Mouse (Mus musculus): Measurements from ENCODE around the gene Sec22c. TPM values are rescaled to one million over a fixed set of nuclear protein-coding genes. Genes with fewer than 3 reads are reported as not detected.

Sec22c gene
- polyA plus RNA-seq, 1 experiment from 2014 or later, result 10.1 TPM

- no peak for ATAC-seq (ENCODE audit: insufficient number of reproducible peaks, insufficient read depth, low FRiP score, low read depth)
These were observed 23.1 kb downstream of the Sec22c start for GRCm38 (mm10) chr9:121682037-121682680.

DNA sequence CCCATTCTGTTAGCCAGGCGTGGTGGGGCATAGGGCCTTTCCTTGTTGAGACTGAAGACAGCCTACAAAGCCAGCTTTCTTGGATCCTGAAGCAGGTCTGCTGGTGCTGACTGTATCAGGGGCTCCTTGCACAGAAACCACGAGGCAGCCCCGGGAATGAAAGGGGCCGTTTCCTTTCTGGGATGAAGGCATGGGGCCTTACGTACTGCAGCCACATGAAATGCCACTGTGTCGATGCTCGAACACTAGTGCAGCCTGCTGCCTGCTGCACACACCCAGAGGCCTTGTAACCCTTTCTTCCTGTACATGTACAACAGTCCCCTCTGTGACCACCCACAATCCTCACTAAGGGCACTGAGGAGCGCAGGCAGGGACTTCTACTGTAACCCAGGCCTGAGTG lies 24.1 kb downstream of the Sec22c start:
- Histone ChIP-seq H3K4me3 (ENCODE audit: low read depth, low read length) (no peak overlapping the region), H3K4me2 (replicated peaks; ENCODE audit: low read depth, low read length) (no peak overlapping the region), H3K4me1 (ENCODE audit: control insufficient read depth, insufficient read depth, low read length) (0 out of 2 replicates have a peak, but pooled peaks cover 6% of the 10 kb centered on the region), H3K9me3 (ENCODE audit: control insufficient read depth, low read depth, low read length) (no peaks in the 10 kb centered on the region), H3K27me3 (ENCODE audit: control insufficient read depth, insufficient read depth, low read length) (no peaks in the 10 kb centered on the region), H3K36me3 (ENCODE audit: control insufficient read depth, insufficient read depth, low read length) (peaks cover 7% of the 10 kb centered on the region), H3K9ac (replicated peaks; ENCODE audit: low read depth, low read length) (no peak overlapping the region), H3K27ac (ENCODE audit: low read length) (no peak overlapping the region)
- 74% methylated on average over 8 of the region's 8 CpGs for WGBS
- ATAC-seq (ENCODE audit: insufficient number of reproducible peaks, insufficient read depth, low FRiP score, low read depth), result no peak

More at GRCm38 (mm10) chr9:121682037-121682680, 23.1 kb downstream of the Sec22c start:
- H3K36me3 ChIP-seq (ENCODE audit: control insufficient read depth, insufficient read depth, low read length), result peaks cover 7% of the 10 kb centered on the region
- H3K9me3 ChIP-seq (ENCODE audit: control insufficient read depth, low read depth, low read length), result no peaks in the 10 kb centered on the region
- no peak overlapping the region for H3K4me2 ChIP-seq (replicated peaks; ENCODE audit: low read depth, low read length)
- no peaks in the 10 kb centered on the region for H3K27me3 ChIP-seq (ENCODE audit: control insufficient read depth, insufficient read depth, low read length)
- 76% methylated on average over 18 of the region's 18 CpGs for WGBS
- H3K4me3 ChIP-seq (ENCODE audit: low read depth, low read length), result no peak overlapping the region
- H3K9ac ChIP-seq (replicated peaks; ENCODE audit: low read depth, low read length), result no peak overlapping the region
- H3K4me1 ChIP-seq (ENCODE audit: control insufficient read depth, insufficient read depth, low read length), result 0 out of 2 replicates have a peak, but pooled peaks cover 6% of the 10 kb centered on the region
- H3K27ac ChIP-seq (ENCODE audit: low read length), result no peak overlapping the region

GRCm38 (mm10) chr9:121679549-121679948 lies 25.7 kb downstream of the Sec22c start:
- Histone ChIP-seq H3K27ac (ENCODE audit: low read length) (no peak overlapping the region), H3K9ac (replicated peaks; ENCODE audit: low read depth, low read length) (no peak overlapping the region), H3K27me3 (ENCODE audit: control insufficient read depth, insufficient read depth, low read length) (no peaks in the 10 kb centered on the region), H3K9me3 (ENCODE audit: control insufficient read depth, low read depth, low read length) (no peaks in the 10 kb centered on the region), H3K4me3 (ENCODE audit: low read depth, low read length) (no peak overlapping the region), H3K36me3 (ENCODE audit: control insufficient read depth, insufficient read depth, low read length) (peaks cover under 1% of the 10 kb centered on the region), H3K4me1 (ENCODE audit: control insufficient read depth, insufficient read depth, low read length) (0 out of 2 replicates have a peak, but pooled peaks cover 6% of the 10 kb centered on the region), H3K4me2 (replicated peaks; ENCODE audit: low read depth, low read length) (no peak overlapping the region)
- WGBS, result 15% methylated on average over 6 of the region's 6 CpGs
- ATAC-seq (ENCODE audit: insufficient number of reproducible peaks, insufficient read depth, low FRiP score, low read depth), result peak; percentile 62

DNA sequence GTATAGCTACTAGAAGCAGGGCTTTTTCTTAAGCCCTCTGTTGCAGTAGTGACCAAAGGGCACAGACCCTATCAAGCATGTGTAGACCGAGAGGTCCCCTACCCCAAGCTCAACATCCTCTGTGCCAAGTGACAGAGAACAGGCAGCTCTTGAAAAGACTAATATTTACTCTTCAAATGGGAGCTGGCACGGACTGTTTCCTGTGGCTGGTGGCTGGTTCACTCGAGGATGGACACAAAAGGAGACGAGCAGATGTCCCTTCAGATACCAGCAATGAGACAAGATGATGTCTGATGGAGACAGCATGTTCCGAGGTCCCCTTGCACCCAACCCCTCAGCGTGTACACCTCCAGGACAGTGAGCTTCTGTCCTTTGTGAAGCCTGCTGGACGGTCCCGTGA lies 27.8 kb downstream of the Sec22c start:
- ATAC-seq (ENCODE audit: insufficient number of reproducible peaks, insufficient read depth, low FRiP score, low read depth), result no peak
- 44% methylated on average over 8 of the region's 8 CpGs for WGBS
- Histone ChIP-seq H3K4me3 (ENCODE audit: low read depth, low read length) (no peak overlapping the region), H3K27me3 (ENCODE audit: control insufficient read depth, insufficient read depth, low read length) (no peaks in the 10 kb centered on the region), H3K9me3 (ENCODE audit: control insufficient read depth, low read depth, low read length) (no peaks in the 10 kb centered on the region), H3K4me2 (replicated peaks; ENCODE audit: low read depth, low read length) (no peak overlapping the region), H3K4me1 (ENCODE audit: control insufficient read depth, insufficient read depth, low read length) (0 out of 2 replicates have a peak, but pooled peaks cover 6% of the 10 kb centered on the region), H3K36me3 (ENCODE audit: control insufficient read depth, insufficient read depth, low read length) (no peaks in the 10 kb centered on the region; the same call in 1 of the 2 replicates), H3K27ac (ENCODE audit: low read length) (no peak overlapping the region), H3K9ac (replicated peaks; ENCODE audit: low read depth, low read length) (no peak overlapping the region)

GRCm38 (mm10) chr9:121677069-121677468 lies 28.2 kb downstream of the Sec22c start:
- Histone ChIP-seq H3K27me3 (ENCODE audit: control insufficient read depth, insufficient read depth, low read length) (no peaks in the 10 kb centered on the region), H3K9me3 (ENCODE audit: control insufficient read depth, low read depth, low read length) (no peaks in the 10 kb centered on the region), H3K9ac (replicated peaks; ENCODE audit: low read depth, low read length) (no peak overlapping the region), H3K4me1 (ENCODE audit: control insufficient read depth, insufficient read depth, low read length) (0 out of 2 replicates have a peak, but pooled peaks cover 6% of the 10 kb centered on the region), H3K27ac (ENCODE audit: low read length) (no peak overlapping the region), H3K36me3 (ENCODE audit: control insufficient read depth, insufficient read depth, low read length) (no peaks in the 10 kb centered on the region), H3K4me3 (ENCODE audit: low read depth, low read length) (no peak overlapping the region), H3K4me2 (replicated peaks; ENCODE audit: low read depth, low read length) (no peak overlapping the region)
- 34% methylated on average over 4 of the region's 4 CpGs for WGBS
- ATAC-seq (ENCODE audit: insufficient number of reproducible peaks, insufficient read depth, low FRiP score, low read depth), result no peak

DNA sequence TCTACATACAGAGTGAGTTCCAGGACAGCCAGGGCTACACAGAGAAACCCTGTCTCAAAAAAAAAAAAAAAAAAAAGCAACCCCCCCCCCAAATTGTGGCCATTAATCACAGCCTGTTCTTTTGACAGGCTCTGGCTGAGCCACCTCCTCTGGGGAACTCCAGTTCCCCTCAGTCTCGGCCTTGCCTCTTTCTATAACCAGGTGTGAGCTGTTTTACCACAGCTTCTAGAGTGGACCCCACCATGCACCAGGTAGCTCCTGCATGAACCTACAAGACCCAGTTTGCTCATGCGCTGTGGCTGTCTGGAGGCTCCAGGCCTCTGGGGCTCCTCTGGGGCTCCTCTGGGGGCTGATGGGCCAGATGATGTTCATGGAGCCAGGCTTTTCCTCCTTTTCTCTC lies 29.7 kb downstream of the Sec22c start:
- Histone ChIP-seq H3K9me3 (ENCODE audit: control insufficient read depth, low read depth, low read length) (no peaks in the 10 kb centered on the region), H3K27me3 (ENCODE audit: control insufficient read depth, insufficient read depth, low read length) (no peaks in the 10 kb centered on the region), H3K9ac (replicated peaks; ENCODE audit: low read depth, low read length) (no peak overlapping the region), H3K36me3 (ENCODE audit: control insufficient read depth, insufficient read depth, low read length) (no peaks in the 10 kb centered on the region), H3K4me1 (ENCODE audit: control insufficient read depth, insufficient read depth, low read length) (0 out of 2 replicates have a peak, but pooled peaks cover 6% of the 10 kb centered on the region), H3K4me2 (replicated peaks; ENCODE audit: low read depth, low read length) (no peak overlapping the region), H3K27ac (ENCODE audit: low read length) (no peak overlapping the region), H3K4me3 (ENCODE audit: low read depth, low read length) (no peak overlapping the region)
- WGBS, result 87% methylated on average over 2 of the region's 2 CpGs
- ATAC-seq (ENCODE audit: insufficient number of reproducible peaks, insufficient read depth, low FRiP score, low read depth), result no peak

DNA sequence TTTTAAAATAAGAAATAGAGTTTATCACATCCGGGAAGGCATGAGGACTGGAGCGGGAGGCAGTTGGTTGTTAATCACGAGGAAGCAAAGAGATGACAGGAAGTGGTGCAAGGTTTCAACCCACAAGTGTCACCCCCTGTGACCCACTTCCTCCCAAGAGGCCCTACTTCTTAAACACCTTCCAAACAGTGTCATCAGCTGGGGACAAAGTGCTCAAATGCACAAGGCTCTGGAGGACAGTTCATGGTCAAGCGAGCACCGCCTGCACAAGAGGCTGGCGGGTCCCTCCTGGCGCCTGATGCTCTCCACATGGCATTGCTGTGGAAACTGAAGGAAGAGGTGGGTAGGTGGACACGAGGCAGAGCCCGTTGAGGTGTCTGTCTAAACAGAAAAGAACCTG lies 30.3 kb downstream of the Sec22c start:
- H3K9me3 ChIP-seq (ENCODE audit: control insufficient read depth, low read depth, low read length), result no peaks in the 10 kb centered on the region
- no peak overlapping the region for H3K4me2 ChIP-seq (replicated peaks; ENCODE audit: low read depth, low read length)
- no peak overlapping the region for H3K9ac ChIP-seq (replicated peaks; ENCODE audit: low read depth, low read length)
- no peaks in the 10 kb centered on the region for H3K36me3 ChIP-seq (ENCODE audit: control insufficient read depth, insufficient read depth, low read length)
- H3K4me1 ChIP-seq (ENCODE audit: control insufficient read depth, insufficient read depth, low read length), result 0 out of 2 replicates have a peak, but pooled peaks cover 6% of the 10 kb centered on the region
- no peak for ATAC-seq (ENCODE audit: insufficient number of reproducible peaks, insufficient read depth, low FRiP score, low read depth)
- no peak overlapping the region for H3K4me3 ChIP-seq (ENCODE audit: low read depth, low read length)
- no peak overlapping the region for H3K27ac ChIP-seq (ENCODE audit: low read length)
- WGBS, result 79% methylated on average over 9 of the region's 9 CpGs
- H3K27me3 ChIP-seq (ENCODE audit: control insufficient read depth, insufficient read depth, low read length), result no peaks in the 10 kb centered on the region

- no peaks in the 10 kb centered on the region for H3K27me3 ChIP-seq (ENCODE audit: control insufficient read depth, insufficient read depth, low read length)
- 84% methylated on average over 5 of the region's 5 CpGs for WGBS
- H3K27ac ChIP-seq (ENCODE audit: low read length), result no peak overlapping the region
- no peak overlapping the region for H3K4me3 ChIP-seq (ENCODE audit: low read depth, low read length)
- no peak overlapping the region for H3K4me2 ChIP-seq (replicated peaks; ENCODE audit: low read depth, low read length)
- no peaks in the 10 kb centered on the region for H3K9me3 ChIP-seq (ENCODE audit: control insufficient read depth, low read depth, low read length)
- no peak for ATAC-seq (ENCODE audit: insufficient number of reproducible peaks, insufficient read depth, low FRiP score, low read depth)
- H3K36me3 ChIP-seq (ENCODE audit: control insufficient read depth, insufficient read depth, low read length), result no peaks in the 10 kb centered on the region
- no peak overlapping the region for H3K9ac ChIP-seq (replicated peaks; ENCODE audit: low read depth, low read length)
- H3K4me1 ChIP-seq (ENCODE audit: control insufficient read depth, insufficient read depth, low read length), result 0 out of 2 replicates have a peak, but pooled peaks cover 6% of the 10 kb centered on the region
These were observed 31.6 kb downstream of the Sec22c start for GRCm38 (mm10) chr9:121673716-121674115.

All from stomach, embryonic 14.5 days (tissue).